Mouse (Mus musculus) yolk sac, embryonic 10.5 days (tissue): ENCODE results near the gene Popdc3.
"Not testable (repeated sequence)": the region's sequence is repeated elsewhere in the genome, so short reads cannot be mapped to it uniquely, and the experiment has no call there.

Experiments used
- DNase-seq: peaks from one replicate; pipeline ENCODE4 v3.0.0-alpha.2; 2017; ENCODE audit warnings: low spot score

Popdc3 gene

GRCm38 (mm10) chr10:45204582-45204981, 26.7 kb downstream of the Popdc3 start:
- DNase-seq: no peak

DNA sequence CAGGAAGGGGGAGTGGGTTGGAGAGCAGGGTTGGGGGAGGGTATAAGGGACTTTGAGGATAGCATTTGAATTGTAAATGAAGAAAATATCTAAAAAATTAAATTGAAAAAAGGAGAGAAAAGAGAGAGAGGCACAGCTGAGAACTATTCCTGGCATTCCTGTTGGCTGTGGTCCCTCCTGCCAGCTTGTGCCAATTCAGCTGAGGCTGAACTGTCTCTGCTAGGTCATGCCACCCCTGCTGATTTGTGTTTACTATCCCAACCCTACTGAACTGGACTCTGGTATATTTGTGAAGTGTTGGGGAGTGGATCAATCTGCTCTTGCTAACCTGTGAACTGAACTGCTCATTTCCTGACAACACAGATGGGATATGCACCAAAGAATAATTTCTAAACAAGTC, 32.3 kb downstream of the Popdc3 start:
- DNase-seq: no peak

- DNase-seq: no peak
Observed at GRCm38 (mm10) chr10:45216676-45217075, 38.8 kb downstream of the Popdc3 start.

DNA sequence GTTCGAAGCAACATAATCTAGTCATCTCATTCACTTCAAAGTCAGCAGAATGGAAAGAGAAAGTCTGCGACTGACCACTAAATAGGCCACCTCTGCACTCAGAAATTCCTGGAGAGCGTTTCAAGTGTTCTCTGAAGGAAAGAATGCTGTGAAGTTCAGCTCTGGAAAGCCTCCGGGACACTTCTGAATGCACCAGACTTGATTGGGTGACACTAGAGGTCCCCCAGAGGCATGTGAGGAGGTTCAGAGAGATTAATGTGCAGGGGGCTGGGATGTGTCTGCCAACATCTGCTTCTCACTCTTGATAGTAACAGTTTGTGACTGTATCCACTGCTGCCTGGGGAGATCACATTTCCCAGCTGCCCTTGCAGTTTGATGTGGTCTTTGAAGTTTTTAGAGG, 52.1 kb downstream of the Popdc3 start:
- DNase-seq: peak; percentile 40

DNA sequence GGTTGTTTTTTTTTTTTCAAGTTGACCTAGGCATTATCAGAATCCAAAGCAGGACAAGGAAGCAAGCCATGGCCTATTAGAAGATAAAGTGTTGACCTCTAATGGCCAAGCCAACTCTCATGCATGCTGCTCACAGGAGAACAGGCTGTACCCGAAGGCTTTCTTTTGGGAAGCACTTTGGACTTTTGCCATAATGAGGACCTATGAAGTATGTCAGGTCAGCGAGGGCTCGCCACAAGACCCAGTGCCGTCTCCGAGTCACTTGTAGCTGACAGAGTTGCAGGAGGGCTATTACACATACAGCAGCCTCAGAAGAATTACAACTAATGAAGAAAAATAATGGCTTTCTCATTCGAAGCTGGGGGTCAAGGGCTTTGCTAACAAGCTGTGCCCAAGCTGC, 55.5 kb downstream of the Popdc3 start:
- no peak for DNase-seq

DNA sequence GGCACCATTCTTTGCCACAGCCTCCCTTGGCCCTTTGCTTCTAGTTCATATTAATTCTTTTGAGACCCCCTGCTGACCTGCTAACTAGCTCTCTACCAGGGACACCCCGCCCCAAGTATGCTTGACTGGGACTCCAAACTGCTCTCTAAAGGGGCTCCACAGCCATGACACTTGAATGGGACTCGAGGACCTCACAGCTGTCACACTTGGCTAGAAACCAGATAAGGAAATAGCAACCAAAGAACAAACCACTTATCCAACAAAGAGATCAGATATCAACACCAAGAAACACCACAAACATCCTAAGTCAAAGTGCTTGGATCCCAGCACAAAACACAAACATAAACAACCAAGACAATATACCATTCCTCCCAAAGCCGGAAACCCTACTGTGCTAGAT, 58.4 kb downstream of the Popdc3 start:
- DNase-seq: no peak

DNA sequence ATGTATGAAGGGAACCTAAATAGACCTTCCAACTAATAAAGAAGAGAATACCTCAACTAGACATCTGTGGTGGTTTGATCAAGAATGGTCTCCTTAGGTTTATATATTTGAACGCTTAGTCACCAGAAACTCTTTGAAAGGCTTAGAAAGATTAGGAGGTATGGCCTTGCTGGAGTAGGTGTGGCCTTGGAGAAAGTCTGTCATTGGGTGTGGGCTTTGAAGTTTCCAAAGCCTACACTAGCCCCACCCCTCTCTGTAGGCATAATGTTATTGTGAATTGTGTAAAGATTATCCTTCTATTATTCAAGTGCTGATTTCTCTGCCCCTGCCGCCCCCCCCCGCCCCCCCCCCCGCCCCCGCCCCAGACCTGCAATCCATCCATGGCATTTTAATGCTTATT, 59.6 kb downstream of the Popdc3 start:
- no peak for DNase-seq

- DNase-seq: no peak
Observed at GRCm38 (mm10) chr10:45260477-45260876, 82.6 kb downstream of the Popdc3 start.

- DNase-seq: no peak
Observed at GRCm38 (mm10) chr10:45262126-45262525, 84.2 kb downstream of the Popdc3 start.

DNA sequence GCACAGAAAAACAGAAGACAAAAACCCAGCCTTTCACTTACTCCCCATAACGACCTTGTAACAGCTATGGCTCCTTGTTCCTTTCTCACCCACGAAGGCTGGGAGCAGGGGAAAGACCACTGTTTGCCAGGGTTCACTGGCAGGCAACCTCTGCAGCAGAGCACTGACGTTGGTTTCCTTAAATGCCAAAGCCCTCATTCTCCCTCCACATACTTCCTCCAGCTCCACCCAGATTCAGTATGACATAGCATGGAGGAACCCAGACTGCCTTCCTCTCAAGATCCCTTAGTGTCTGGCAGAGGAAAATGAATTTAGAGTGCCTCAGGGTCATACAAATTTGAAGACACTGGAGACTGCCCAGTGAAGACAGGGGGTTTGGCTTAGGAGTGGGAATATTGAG, 98.6 kb downstream of the Popdc3 start:
- DNase-seq: no peak

DNA sequence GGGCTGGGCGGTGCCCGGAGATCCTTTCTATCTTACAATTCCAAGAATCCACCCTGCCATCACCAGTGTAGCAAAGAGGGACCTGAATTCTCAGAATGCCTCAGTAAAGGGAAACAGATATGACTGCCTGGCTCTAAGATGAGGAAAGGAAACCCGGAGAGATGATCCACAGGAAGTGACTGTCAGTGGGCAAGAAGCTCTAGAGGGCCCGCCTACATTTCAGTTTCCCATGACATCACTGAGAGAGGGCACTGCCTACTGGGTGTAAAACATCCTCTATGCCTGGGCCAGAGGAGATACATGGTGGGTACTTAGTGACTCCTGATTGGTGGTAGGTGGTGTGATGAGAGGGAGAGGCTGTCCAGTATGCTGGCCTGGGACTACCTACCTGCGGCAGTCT, 99.1 kb downstream of the Popdc3 start:
- no peak for DNase-seq

- no peak for DNase-seq
Observed at GRCm38 (mm10) chr10:45285651-45286050, 107.8 kb downstream of the Popdc3 start.

- DNase-seq: no peak
Observed at GRCm38 (mm10) chr10:45288351-45288750, 110.5 kb downstream of the Popdc3 start.

DNA sequence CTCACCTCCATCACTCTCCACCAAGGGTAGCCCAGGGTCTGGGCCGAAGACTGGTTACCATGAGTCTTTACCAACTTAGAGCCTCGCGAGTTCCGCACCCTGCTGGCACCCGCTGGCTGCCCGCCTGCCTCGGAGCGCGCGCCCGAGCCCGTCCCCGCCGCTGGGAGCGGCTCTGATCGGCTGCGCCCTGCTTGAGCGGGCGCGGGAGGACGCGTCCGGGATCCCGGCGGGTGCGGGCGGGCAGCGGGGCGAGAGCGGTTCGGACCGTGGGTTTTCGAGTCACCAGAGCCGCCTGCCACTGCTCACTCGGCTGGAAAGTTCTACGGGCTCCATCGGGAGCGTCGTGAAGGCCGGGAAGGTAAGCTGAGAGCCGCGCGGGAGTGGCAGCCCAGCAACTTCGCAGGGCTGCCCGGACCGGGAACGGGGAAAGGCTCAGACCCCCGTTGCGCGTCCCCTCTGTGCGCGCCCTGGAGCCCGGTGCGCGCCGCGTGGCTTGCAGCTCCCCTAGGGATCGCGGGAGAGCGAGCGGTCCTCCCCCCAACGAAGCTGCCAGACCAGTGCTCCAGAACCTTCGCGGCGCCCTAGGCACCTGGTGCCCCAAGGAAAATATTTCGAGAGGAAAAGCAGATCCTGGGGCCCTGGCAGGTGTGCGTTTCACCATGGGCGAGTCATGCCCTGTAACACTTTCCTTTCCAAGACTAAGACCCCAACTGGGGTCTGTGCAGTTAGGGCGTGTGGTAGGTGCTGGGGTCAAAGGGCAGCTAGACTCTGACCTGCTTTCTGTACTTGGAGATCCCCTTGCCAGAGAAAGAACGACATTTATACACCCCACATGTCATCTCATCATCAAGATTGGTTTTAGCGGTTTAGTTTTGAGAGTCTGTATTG, 111.6 kb downstream of the Popdc3 start:
- peak; percentile 12 for DNase-seq

- no peak for DNase-seq
Observed at GRCm38 (mm10) chr10:45290618-45291017, 112.7 kb downstream of the Popdc3 start.

DNA sequence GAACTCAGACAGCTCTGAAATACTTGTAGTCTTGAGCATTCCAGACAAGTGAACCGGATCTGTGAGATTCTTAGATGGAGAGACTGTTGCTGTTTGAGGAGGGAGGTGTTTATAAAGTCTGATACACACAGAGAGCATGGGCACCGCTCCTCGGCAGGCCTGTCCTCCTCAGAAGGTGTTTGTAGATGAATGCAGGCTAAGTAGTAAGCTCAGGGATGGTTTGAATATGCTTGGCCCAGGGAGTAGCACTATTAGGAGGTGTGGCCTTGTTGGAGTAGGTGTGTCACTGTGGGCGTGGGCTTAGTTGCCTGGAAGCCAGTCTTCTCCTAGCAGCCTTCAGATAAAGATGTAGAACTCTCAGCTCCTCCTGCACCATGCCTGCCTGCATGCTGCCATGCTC, 114.3 kb downstream of the Popdc3 start:
- not testable (repeated sequence) for DNase-seq

- DNase-seq: no peak
Observed at GRCm38 (mm10) chr10:45295093-45295492, 117.2 kb downstream of the Popdc3 start.

DNA sequence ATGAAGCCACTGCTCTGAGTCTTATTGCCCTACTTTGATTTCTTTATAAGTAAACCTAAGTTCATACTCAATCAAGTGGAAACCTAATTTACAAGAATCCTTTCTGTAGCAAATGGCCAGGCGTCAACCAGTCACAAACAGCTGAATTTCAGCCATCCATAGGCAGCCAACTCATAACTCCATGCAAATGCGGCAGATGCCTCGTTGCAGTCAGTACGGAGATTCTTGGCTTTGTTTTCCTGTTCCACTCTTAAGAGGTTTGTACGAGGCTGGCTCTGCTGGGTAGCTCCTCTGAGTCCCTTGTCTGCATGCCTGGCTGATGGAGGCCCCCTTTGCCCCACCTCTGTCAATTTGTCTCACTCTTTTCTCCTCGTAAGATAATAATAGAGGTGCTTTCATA, 120.6 kb downstream of the Popdc3 start:
- no peak for DNase-seq

DNA sequence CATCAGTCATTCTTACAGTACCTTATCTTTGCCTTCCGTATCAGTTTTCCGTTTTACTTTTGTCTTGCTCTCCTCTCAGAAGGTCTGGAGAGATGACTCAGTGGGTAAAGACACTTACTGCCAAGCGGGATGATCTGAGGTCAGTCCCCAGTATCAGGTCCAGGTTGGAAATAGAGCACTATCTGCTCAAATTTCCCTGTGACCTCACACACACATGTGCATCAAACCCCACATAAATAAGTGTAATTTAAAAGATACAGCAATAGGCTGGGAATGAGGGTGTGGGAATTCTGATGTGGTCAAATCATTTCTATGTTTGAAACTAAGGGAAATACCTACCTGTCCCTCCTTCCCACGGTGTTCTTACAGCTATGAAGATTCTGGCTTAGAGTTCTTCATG, 121.6 kb downstream of the Popdc3 start:
- DNase-seq: no peak

DNA sequence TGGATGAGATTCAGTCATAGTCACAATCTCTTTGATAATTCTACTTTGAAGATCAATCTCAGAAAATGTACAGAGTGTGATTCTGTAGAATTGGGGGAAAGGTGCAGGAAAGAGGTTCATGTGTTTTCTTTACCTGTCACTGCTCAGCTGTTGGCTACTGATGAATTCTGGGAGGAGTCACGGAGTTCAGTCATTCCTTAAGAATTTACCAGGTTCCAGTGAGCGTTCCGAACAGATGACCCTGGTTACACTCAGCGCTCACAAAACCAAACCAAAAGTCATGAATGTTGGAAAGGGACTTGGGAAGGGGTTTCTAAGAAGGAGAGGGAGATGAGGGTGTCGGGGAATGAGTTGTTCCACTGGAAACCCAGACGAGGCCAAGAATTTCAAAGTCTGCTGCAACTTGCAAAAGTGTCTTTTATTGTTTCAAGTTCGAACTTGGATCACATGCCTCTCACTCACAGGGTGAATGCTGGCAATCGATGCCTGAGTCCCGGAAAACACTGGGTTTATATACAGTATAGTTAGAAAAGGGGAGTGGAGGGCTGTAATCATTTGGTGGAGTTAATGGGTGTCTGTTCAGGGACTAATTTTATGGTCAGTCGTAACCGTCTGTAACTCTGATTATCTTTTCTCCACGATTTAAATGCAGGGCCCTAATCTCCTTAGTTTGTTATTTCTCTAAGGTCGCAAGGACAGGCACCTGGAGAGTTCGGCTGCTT, 125.6 kb downstream of the Popdc3 start:
- DNase-seq: no peak

- no peak for DNase-seq
Observed at GRCm38 (mm10) chr10:45305173-45305572, 127.3 kb downstream of the Popdc3 start.

GRCm38 (mm10) chr10:45311129-45311528, 133.2 kb downstream of the Popdc3 start:
- DNase-seq: no peak

DNA sequence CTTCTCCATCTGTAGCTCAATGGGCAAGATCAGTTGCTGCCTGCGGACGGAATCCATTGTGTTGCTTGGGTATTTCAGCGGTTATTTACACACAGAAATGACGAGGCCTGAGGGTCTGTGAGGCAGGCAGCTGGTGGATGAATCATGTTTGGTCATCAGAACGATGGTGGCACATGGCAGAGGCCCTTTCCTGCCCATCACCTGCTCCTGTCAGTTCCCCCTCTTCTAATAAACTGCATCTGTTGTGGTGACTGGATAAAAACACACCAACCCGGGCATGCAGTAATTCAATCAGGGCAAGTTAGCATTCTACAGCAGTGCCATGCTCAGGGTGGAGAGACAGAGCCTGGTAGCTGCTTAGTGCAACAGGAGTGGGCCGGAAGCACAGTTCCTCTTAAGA, 133.7 kb downstream of the Popdc3 start:
- no peak for DNase-seq
